Mouse (Mus musculus): Measurements from ENCODE around the gene Ms4a12. TPM values are rescaled to one million over a fixed set of nuclear protein-coding genes. Genes with fewer than 3 reads are reported as not detected.

The Ms4a12 gene
- polyA plus RNA-seq (2012; rRNA removed) = not detected in 2 replicates

DNA sequence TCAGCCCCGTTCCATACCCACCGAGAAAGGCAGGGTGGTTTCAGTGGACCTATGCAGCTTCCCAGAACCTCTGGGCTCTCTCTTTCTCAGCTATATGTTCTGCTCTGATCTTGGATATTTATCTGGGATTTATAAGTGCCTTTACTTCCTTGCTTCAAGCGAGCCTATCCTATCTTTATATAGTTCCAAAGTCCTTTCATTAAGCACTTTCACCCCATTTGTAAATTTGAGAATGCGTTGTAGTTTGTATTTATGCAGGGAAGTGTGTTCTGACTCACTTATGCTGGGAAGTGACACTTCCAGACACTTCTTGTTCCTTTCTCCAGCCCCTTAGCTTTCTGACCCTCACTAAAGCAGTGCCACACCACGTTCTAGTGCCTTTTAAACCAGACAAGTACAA lies at the start of gene Ms4a12:
TSS of gene Ms4a12 (minus strand) at position 101 of the 400 bp plus-strand sequence.

DNA sequence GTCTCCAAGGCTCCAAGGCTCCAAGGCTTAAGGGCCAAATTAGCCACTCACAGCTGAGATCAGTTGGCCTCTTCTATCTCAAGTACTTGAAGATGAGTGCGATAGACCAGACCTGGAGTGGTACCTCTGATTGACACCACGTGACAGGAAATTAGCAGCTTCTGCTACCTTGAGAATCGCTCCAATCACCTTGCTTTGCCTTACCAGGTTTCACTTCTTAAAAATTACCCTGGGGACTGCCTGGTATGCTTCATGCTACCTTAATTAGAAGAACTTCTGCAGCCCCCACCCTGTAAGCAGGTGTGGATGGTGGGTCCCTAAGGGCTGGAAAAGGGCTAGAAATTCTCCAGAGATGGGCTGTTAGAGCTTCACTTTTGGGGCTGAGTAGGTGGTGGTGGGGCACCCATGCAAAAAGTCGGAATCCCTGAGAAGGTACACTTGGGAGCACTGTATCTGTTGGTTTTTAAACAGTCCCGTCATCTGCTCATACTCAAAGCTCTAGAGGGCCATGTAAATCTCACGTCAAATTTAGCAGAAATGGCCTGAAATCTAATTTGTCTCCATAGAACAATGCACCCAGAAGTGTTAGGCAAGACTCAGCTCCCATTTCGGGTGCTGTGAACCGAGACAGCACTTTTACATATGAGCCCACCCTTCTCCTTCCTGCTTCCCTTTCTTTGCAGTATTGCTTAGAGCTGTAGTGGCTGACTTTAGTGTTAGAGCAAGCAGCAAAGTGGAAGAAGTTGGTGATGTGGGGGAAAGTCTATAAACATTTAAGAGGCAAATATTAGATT lies 34.0 kb upstream of the Ms4a12 start, which contains the start of gene Ms4a1:
TSS of gene Ms4a1 (minus strand) at position 190 of the 794 bp plus-strand sequence.

DNA sequence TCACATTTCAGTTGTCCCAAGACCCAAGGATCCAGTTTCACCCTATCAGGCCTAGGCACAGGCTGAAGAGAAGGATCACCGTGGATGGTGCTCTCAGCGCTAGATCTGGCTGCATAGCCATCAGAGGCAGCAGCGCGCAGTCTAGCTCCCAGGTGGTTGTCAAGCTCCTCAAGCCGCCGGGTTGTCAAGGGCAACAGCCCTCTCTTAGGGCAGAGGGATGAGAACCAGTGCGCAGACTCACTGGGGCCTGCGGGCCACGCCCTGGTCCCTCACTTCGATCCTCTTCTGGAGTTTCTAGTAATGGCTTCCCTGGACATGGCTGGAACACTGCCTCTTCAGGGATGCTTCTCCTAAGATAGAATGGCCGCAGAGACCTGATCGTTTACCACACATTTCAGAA lies 35.7 kb downstream of the Ms4a12 start, which contains the start of gene Ms4a13:
TSS of gene Ms4a13 (minus strand) at position 192 of the 400 bp plus-strand sequence.

DNA sequence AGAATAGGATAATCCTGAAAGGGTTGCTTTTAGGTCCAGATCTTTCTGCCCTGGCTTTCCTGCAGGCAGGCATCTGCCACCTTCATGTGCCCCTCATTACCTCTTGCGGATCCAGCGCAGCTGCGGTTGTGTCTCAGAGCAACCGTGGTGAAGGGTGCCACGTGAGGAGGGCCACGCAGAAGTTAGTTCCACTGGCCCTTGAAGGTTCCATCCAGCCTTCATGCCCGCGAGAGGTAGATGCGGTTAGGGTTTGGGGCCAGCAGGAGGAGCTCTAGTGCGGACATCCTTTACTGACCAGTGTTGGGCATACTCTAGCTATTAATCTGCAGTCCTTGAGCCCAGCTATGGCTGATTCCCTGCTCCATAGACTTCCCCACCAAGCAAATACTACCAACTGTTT lies 67.1 kb downstream of the Ms4a12 start, which contains the start of gene 1700025F22Rik:
TSS of gene 1700025F22Rik (minus strand) at position 149 of the 400 bp plus-strand sequence.

Other genes with a start within 250 kb of the Ms4a12 start
- gene Ms4a15, start 239.2 kb downstream of the Ms4a12 start, polyA plus RNA-seq (2012; rRNA removed) = not detected in 2 replicates
- gene Ms4a18, start 214.4 kb downstream of the Ms4a12 start, polyA plus RNA-seq (2012; rRNA removed) = not detected in 2 replicates
- 0.03 and 0.12 TPM in 2 replicates for gene Ms4a8a, start 151.3 kb downstream of the Ms4a12 start, polyA plus RNA-seq (2012; rRNA removed)
- not detected in 2 replicates for gene 1700017D01Rik, start 101.6 kb downstream of the Ms4a12 start, polyA plus RNA-seq (2012; rRNA removed)
- gene 1700025F22Rik, start 67.1 kb downstream of the Ms4a12 start, polyA plus RNA-seq (2012; rRNA removed) = not detected in 2 replicates
- gene Ms4a13, start 35.7 kb downstream of the Ms4a12 start, polyA plus RNA-seq (2012; rRNA removed) = not detected in 2 replicates
- 0.01 TPM in 1 of 2 replicates, not detected in the other for gene Ms4a1, start 33.8 kb upstream of the Ms4a12 start, polyA plus RNA-seq (2012; rRNA removed)
- not detected in 2 replicates for gene Ms4a5, start 51.4 kb upstream of the Ms4a12 start, polyA plus RNA-seq (2012; rRNA removed)
- gene Ms4a14, start 82.0 kb upstream of the Ms4a12 start, polyA plus RNA-seq (2012; rRNA removed) = 0.02 and 0.03 TPM in 2 replicates
- gene Ms4a7, start 103.7 kb upstream of the Ms4a12 start, polyA plus RNA-seq (2012; rRNA removed) = 0.51 and 0.99 TPM in 2 replicates
- gene Ms4a4a, start 143.1 kb upstream of the Ms4a12 start, polyA plus RNA-seq (2012; rRNA removed) = 0.26 and 0.45 TPM in 2 replicates
- gene Ms4a4c, start 172.3 kb upstream of the Ms4a12 start, polyA plus RNA-seq (2012; rRNA removed) = 0.43 and 0.91 TPM in 2 replicates
- 0.23 TPM in 2 replicates for gene Ms4a4b, start 211.1 kb upstream of the Ms4a12 start, polyA plus RNA-seq (2012; rRNA removed)
- gene Ms4a6c, start 236.9 kb upstream of the Ms4a12 start, polyA plus RNA-seq (2012; rRNA removed) = 4.0 and 5.7 TPM in 2 replicates